Mouse (Mus musculus) G1E (cell line): ENCODE data around the gene Ret. TPM values are rescaled to one million over a fixed set of nuclear protein-coding genes. Genes with fewer than 3 reads are reported as not detected.

Experiments
- ATAC-seq: 2 replicates; pipeline ENCODE4 v1.8.0; 2016; ENCODE audit warnings: mild to moderate bottlenecking; ENCODE audit not compliant: insufficient number of reproducible peaks, poor library complexity, low FRiP score, severe bottlenecking; ENCODE audit errors: extremely low read depth
- DNase-seq: peaks from one replicate; pipeline ENCODE4 v3.0.0; 2012; ENCODE audit warnings: low spot score
- H3K27me3 ChIP-seq: 2 replicates; pipeline ENCODE4 v1.6.1; 2012; ENCODE audit warnings: mild to moderate bottlenecking, low read length, inconsistent platforms; ENCODE audit not compliant: insufficient read depth
- H3K36me3 ChIP-seq: replicated peaks from 2 replicates; pipeline ENCODE3; 2012; ENCODE audit warnings: mild to moderate bottlenecking, inconsistent platforms
- H3K4me1 ChIP-seq: 2 replicates; pipeline ENCODE4 v1.6.1; 2012; ENCODE audit warnings: low read depth, low read length, inconsistent platforms, mixed read lengths; ENCODE audit not compliant: insufficient read depth
- H3K4me3 ChIP-seq: 2 replicates; pipeline ENCODE4 v1.5.1; 2012; ENCODE audit warnings: low read depth, mild to moderate bottlenecking, inconsistent platforms, low read length, moderate library complexity, mixed read lengths
- H3K9me3 ChIP-seq: replicated peaks from 2 replicates; pipeline ENCODE4 v1.6.1; 2012; ENCODE audit warnings: inconsistent platforms
- CTCF ChIP-seq: IDR thresholded peaks from 2 replicates; pipeline ENCODE4 v1.5.1; 2012; ENCODE audit warnings: low read depth, low read length, inconsistent platforms, mixed read lengths
- GATA1 ChIP-seq: IDR thresholded peaks from 2 replicates; pipeline ENCODE4 v1.6.1; 2012; ENCODE audit warnings: borderline replicate concordance, low read length, inconsistent platforms, mixed read lengths
- GATA2 ChIP-seq: IDR thresholded peaks from 2 replicates; pipeline ENCODE4 v1.6.1; 2012; ENCODE audit warnings: low read depth, low read length, inconsistent platforms, borderline replicate concordance
- POLR2AphosphoS5 ChIP-seq: IDR thresholded peaks from 2 replicates; pipeline ENCODE4 v1.6.1; 2012; ENCODE audit warnings: low read depth, low read length, inconsistent platforms; ENCODE audit not compliant: insufficient replicate concordance
- TAL1 ChIP-seq: conservative IDR thresholded peaks from 2 replicates; pipeline ENCODE4 v1.6.1; 2012; ENCODE audit warnings: low read depth, low read length, inconsistent platforms, mixed read lengths
- polyA plus RNA-seq: library from polyadenylated mRNA; stranded (reverse); fragments of >175 nt; gene quantifications from 2 replicates; pipeline ENCODE4 v1.2.3, GENCODE M21; 2012
- total RNA-seq, 2 experiments: library from RNA; stranded (forward) in 1 of 2; stranded (reverse) in 1 of 2; fragments of 200-1000 nt in 1 of 2; fragments of >200 nt in 1 of 2; fragmentation: Nextera tagmentation in 1 of 2; gene quantifications; 2 replicates each; pipeline ENCODE4 v1.2.3; 2014 to 2017

Gene Ret
- total RNA-seq (2014; fragmentation: Nextera tagmentation) (not detected in 2 replicates), total RNA-seq (2017) (0.05 and 0.06 TPM in 2 replicates), polyA plus RNA-seq (not detected in 2 replicates)

- H3K4me3 ChIP-seq: no peak within 1 kb of the TSS
- TF ChIP-seq POLR2AphosphoS5 (no peak), CTCF (no peak), GATA2 (no peak), GATA1 (no peak), TAL1 (no peak)
- H3K9me3 ChIP-seq: peaks cover 9% of the 10 kb centered on the region
- no peaks in the 10 kb centered on the region for H3K4me1 ChIP-seq
- ATAC-seq (no peak), DNase-seq (no peak)
- peaks cover 8% of the 10 kb centered on the region; the same call in 1 of the 2 replicates for H3K27me3 ChIP-seq
- H3K36me3 ChIP-seq: no peaks in the 10 kb centered on the region
Measured at GRCm38 (mm10) chr6:118197440-118197975, at the start of gene Ret. TSS of gene Ret (minus strand) at chr6:118197718.

DNA sequence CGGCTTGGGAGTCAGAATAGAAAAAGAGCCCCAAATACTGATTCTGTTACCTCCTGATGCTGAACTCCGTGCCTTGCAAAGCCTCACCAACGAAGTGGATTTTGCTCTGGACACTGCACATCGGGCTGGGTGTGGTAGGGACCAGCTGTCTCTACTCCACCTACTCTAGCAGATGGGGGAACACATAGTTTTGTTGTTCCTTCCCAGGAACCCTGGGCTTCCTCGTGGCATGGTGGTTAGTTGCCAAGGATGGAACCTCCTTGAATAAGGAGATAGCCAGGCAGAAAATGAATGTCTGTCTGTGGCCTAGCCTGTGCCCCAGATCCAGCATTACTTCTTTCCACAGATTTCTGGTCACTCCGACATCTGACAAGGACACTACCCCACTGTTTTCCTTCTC lies 49.6 kb upstream of the Ret start:
- H3K27me3 ChIP-seq: no peaks in the 10 kb centered on the region
- no peak for DNase-seq
- no peaks in the 10 kb centered on the region for H3K9me3 ChIP-seq
- no peaks in the 10 kb centered on the region for H3K36me3 ChIP-seq
- no peak for ATAC-seq
- TF ChIP-seq GATA2 (no peak), POLR2AphosphoS5 (no peak), TAL1 (no peak), CTCF (no peak), GATA1 (no peak)
- no peak overlapping the region for H3K4me3 ChIP-seq
- H3K4me1 ChIP-seq: no peaks in the 10 kb centered on the region

GRCm38 (mm10) chr6:118244106-118244505 lies 46.6 kb upstream of the Ret start:
- TF ChIP-seq GATA2 (no peak), CTCF (no peak), GATA1 (no peak), POLR2AphosphoS5 (no peak), TAL1 (no peak)
- ATAC-seq: no peak

GRCm38 (mm10) chr6:118242941-118243340 lies 45.4 kb upstream of the Ret start:
- Histone ChIP-seq H3K36me3 (no peaks in the 10 kb centered on the region), H3K27me3 (no peaks in the 10 kb centered on the region), H3K9me3 (no peaks in the 10 kb centered on the region), H3K4me3 (no peak overlapping the region), H3K4me1 (no peaks in the 10 kb centered on the region)
- no peak for DNase-seq
- no peak for TF ChIP-seq GATA1
- TF ChIP-seq GATA2: no peak
- TF ChIP-seq TAL1: no peak
- ATAC-seq: no peak

More at GRCm38 (mm10) chr6:118244106-118244505, 46.6 kb upstream of the Ret start:
- DNase-seq: no peak
- Histone ChIP-seq H3K4me3 (no peak overlapping the region), H3K27me3 (no peaks in the 10 kb centered on the region), H3K4me1 (no peaks in the 10 kb centered on the region), H3K36me3 (no peaks in the 10 kb centered on the region), H3K9me3 (no peaks in the 10 kb centered on the region)

DNA sequence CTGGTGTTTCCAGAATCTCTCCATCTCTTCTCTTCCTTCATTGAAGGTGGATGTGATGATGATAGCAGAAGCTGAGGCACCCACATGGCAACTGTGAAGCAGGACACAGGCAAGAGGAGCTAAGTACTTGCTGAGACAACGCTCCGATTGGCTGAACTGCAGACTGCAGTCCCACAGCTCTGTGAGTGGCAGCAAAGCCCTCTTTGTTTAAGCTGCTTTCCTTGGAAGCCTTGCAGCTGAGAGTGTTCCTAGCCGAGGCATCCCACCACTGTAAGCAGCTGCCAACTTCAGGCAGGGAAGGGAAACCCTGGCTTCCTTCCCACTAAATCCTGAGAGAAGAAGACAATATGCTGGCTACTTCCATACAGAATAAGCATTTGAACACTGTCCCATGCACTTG lies 28.6 kb upstream of the Ret start:
- no peak for ATAC-seq
- TF ChIP-seq TAL1 (no peak), CTCF (no peak), POLR2AphosphoS5 (no peak), GATA1 (no peak), GATA2 (no peak)
- H3K27me3 ChIP-seq: peaks cover 9% of the 10 kb centered on the region

GRCm38 (mm10) chr6:118222471-118222870 lies 25.0 kb upstream of the Ret start:
- ATAC-seq (no peak), DNase-seq (no peak)
- no peak for TF ChIP-seq GATA1
- no peak for TF ChIP-seq GATA2
- TF ChIP-seq POLR2AphosphoS5: no peak
- TF ChIP-seq TAL1: no peak
- TF ChIP-seq CTCF: no peak
- Histone ChIP-seq H3K36me3 (no peaks in the 10 kb centered on the region), H3K27me3 (peaks cover 9% of the 10 kb centered on the region), H3K4me1 (no peaks in the 10 kb centered on the region), H3K4me3 (no peak overlapping the region), H3K9me3 (no peaks in the 10 kb centered on the region)

More for the DNA sequence above, 28.6 kb upstream of the Ret start:
- Histone ChIP-seq H3K36me3 (no peaks in the 10 kb centered on the region), H3K9me3 (no peaks in the 10 kb centered on the region), H3K4me3 (no peak overlapping the region), H3K4me1 (no peaks in the 10 kb centered on the region)
- no peak for DNase-seq
